Mouse (Mus musculus) liver, adult 2 months (tissue): ENCODE data around the gene Ap1s2. TPM values are rescaled to one million over a fixed set of nuclear protein-coding genes. Genes with fewer than 3 reads are reported as not detected.

ENCODE experiments used
- DNase-seq: peaks from one replicate; pipeline ENCODE4 v3.0.0-alpha.2; 2011; ENCODE audit warnings: low read depth, low spot score; ENCODE audit errors: extremely low read depth
- H3K27ac ChIP-seq: fragments of 200-500 bp; replicated peaks from 2 replicates; pipeline ENCODE4 v1.5.1; 2012; ENCODE audit warnings: low read depth, mild to moderate bottlenecking, control low read depth, inconsistent platforms, low read length; ENCODE audit not compliant: insufficient read depth
- H3K27me3 ChIP-seq: fragments of 200-500 bp; 2 replicates; pipeline ENCODE4 v1.6.1; 2012; ENCODE audit warnings: mild to moderate bottlenecking, moderate library complexity, low read length, inconsistent platforms; ENCODE audit not compliant: control insufficient read depth, insufficient read depth
- H3K36me3 ChIP-seq: fragments of 200-500 bp; 2 replicates; pipeline ENCODE4 v1.6.1; 2012; ENCODE audit warnings: low read length, inconsistent platforms; ENCODE audit not compliant: control insufficient read depth, insufficient read depth
- H3K4me1 ChIP-seq: fragments of 200-500 bp; 2 replicates; pipeline ENCODE4 v1.6.1; 2011; ENCODE audit warnings: low read length; ENCODE audit not compliant: control insufficient read depth, insufficient read depth
- H3K4me3 ChIP-seq: fragments of 200-500 bp; 2 replicates; pipeline ENCODE4 v1.5.1; 2011; ENCODE audit warnings: low read depth, mild to moderate bottlenecking, control low read depth, low read length, moderate library complexity; ENCODE audit not compliant: insufficient read depth
- H3K79me2 ChIP-seq: fragments of 200-500 bp; 2 replicates; pipeline ENCODE4 v1.6.1; 2012; ENCODE audit warnings: inconsistent platforms, mild to moderate bottlenecking, low read length, moderate library complexity; ENCODE audit not compliant: control insufficient read depth, insufficient read depth
- H3K9ac ChIP-seq: fragments of 200-500 bp; 2 replicates; pipeline ENCODE4 v1.6.1; 2012; ENCODE audit warnings: low read depth, mild to moderate bottlenecking, control low read depth, inconsistent platforms, low read length
- CTCF ChIP-seq: fragments of 200-500 bp; IDR thresholded peaks from 2 replicates; pipeline ENCODE4 v1.5.1; 2011; ENCODE audit warnings: low read depth, low read length, control low read depth
- POLR2A ChIP-seq: fragments of 200-500 bp; IDR thresholded peaks from 2 replicates; pipeline ENCODE4 v1.6.1; 2011; ENCODE audit warnings: low read length, control low read depth; ENCODE audit not compliant: insufficient read depth; ENCODE audit errors: extremely low read depth
- WGBS: fragments of 180-500 bp; shearing (Covaris S2); methylation state at CpG from one replicate; pipeline ENCODE4 v1.1.7; 2018; 5-methylcytosine and 5-hydroxymethylcytosine counted together
- polyA plus RNA-seq: library from polyadenylated mRNA; depleted of rRNA; stranded (reverse); fragments of >200 nt; gene quantifications from 2 replicates; pipeline ENCODE4 v1.2.3, GENCODE M21; 2012
- total RNA-seq: library from RNA; depleted of rRNA; stranded (reverse); fragments of >200 nt; gene quantifications from 2 replicates; pipeline ENCODE4 v1.2.3, GENCODE M21; 2014

Gene Ap1s2
- total and polyA plus RNA-seq, 2 experiments: 0.26 to 2.7 TPM

- no peak overlapping the region for H3K4me3 ChIP-seq
- no peak for DNase-seq
- H3K36me3 ChIP-seq: peaks cover 23% of the 10 kb centered on the region
- no peaks in the 10 kb centered on the region for H3K79me2 ChIP-seq
- no peak overlapping the region for H3K27ac ChIP-seq
- H3K4me1 ChIP-seq: no peaks in the 10 kb centered on the region
- no peak overlapping the region for H3K9ac ChIP-seq
- 73% methylated on average over 1 of the region's 1 CpGs for WGBS
- H3K27me3 ChIP-seq: no peaks in the 10 kb centered on the region
- no peak for TF ChIP-seq POLR2A
- no peak for TF ChIP-seq CTCF
These were observed 42.8 kb downstream of the Ap1s2 start for GRCm38 (mm10) chrX:163951618-163952017.

- Histone ChIP-seq H3K27me3 (no peaks in the 10 kb centered on the region), H3K4me3 (peak overlapping the region; percentile 100), H3K27ac (0 out of 2 replicates have a peak overlapping the region, but pooled peaks have one; percentile 0), H3K79me2 (no peaks in the 10 kb centered on the region), H3K36me3 (peaks cover 9% of the 10 kb centered on the region; the same call in 1 of the 2 replicates), H3K4me1 (peaks cover 2% of the 10 kb centered on the region; the same call in 1 of the 2 replicates), H3K9ac (peak overlapping the region; percentile 57)
- WGBS: 11% methylated on average over 12 of the region's 12 CpGs
- TF ChIP-seq CTCF (no peak), POLR2A (no peak)
- no peak for DNase-seq
These were observed 48.6 kb downstream of the Ap1s2 start for GRCm38 (mm10) chrX:163957381-163957780.

- H3K9ac ChIP-seq: peak overlapping the region; percentile 99
- H3K79me2 ChIP-seq: no peaks in the 10 kb centered on the region
- peaks cover 8% of the 10 kb centered on the region; the same call in 1 of the 2 replicates for H3K36me3 ChIP-seq
- DNase-seq: peak; percentile 38
- WGBS: 1% methylated on average over 38 of the region's 67 CpGs
- H3K27ac ChIP-seq: peak overlapping the region; percentile 98
- peak overlapping the region; percentile 100 for H3K4me3 ChIP-seq
- H3K27me3 ChIP-seq: no peaks in the 10 kb centered on the region
- H3K4me1 ChIP-seq: peaks cover 2% of the 10 kb centered on the region; the same call in 1 of the 2 replicates
- TF ChIP-seq POLR2A (0 out of 2 replicates have a peak, but pooled peaks have one; percentile 18), CTCF (no peak)
These were observed 49.1 kb downstream of the Ap1s2 start for GRCm38 (mm10) chrX:163957803-163958466.

GRCm38 (mm10) chrX:163958467-163958875 is 49.7 kb downstream of the Ap1s2 start, which contains the start of gene Zrsr2:
Zrsr2 (minus strand) TSS chrX:163958661.
- H3K36me3 ChIP-seq: peaks cover 7% of the 10 kb centered on the region; the same call in 1 of the 2 replicates
- TF ChIP-seq CTCF (no peak), POLR2A (0 out of 2 replicates have a peak, but pooled peaks have one; percentile 4)
- no peaks in the 10 kb centered on the region for H3K27me3 ChIP-seq
- H3K4me3 ChIP-seq: peak within 1 kb of the TSS; percentile 100
- H3K9ac ChIP-seq: peak within 1 kb of the TSS; percentile 99
- WGBS: under 1% methylated on average over 25 of the region's 29 CpGs
- H3K79me2 ChIP-seq: no peaks in the 10 kb centered on the region
- peaks cover 2% of the 10 kb centered on the region; the same call in 1 of the 2 replicates for H3K4me1 ChIP-seq
- peak within 1 kb of the TSS; percentile 98 for H3K27ac ChIP-seq
- peak; percentile 77 for DNase-seq

GRCm38 (mm10) chrX:163981092-163981491 is 72.3 kb downstream of the Ap1s2 start:
- Histone ChIP-seq H3K4me3 (no peak overlapping the region), H3K27me3 (no peaks in the 10 kb centered on the region), H3K27ac (no peak overlapping the region), H3K4me1 (no peaks in the 10 kb centered on the region), H3K9ac (no peak overlapping the region), H3K79me2 (no peaks in the 10 kb centered on the region), H3K36me3 (no peaks in the 10 kb centered on the region)
- 95% methylated on average over 1 of the region's 1 CpGs for WGBS
- TF ChIP-seq CTCF (no peak), POLR2A (no peak)
- DNase-seq: no peak

GRCm38 (mm10) chrX:163981500-163981899 is 72.7 kb downstream of the Ap1s2 start:
- WGBS: 57% methylated on average over 4 of the region's 4 CpGs
- Histone ChIP-seq H3K4me1 (no peaks in the 10 kb centered on the region), H3K36me3 (no peaks in the 10 kb centered on the region), H3K4me3 (no peak overlapping the region), H3K27me3 (no peaks in the 10 kb centered on the region), H3K79me2 (no peaks in the 10 kb centered on the region), H3K27ac (no peak overlapping the region), H3K9ac (no peak overlapping the region)
- no peak for TF ChIP-seq POLR2A
- TF ChIP-seq CTCF: no peak
- peak; percentile 15 for DNase-seq
